Mouse (Mus musculus) kidney, adult 2 months (tissue): ENCODE data around the gene Vps13a. TPM values are rescaled to one million over a fixed set of nuclear protein-coding genes. Genes with fewer than 3 reads are reported as not detected.

Source experiments
- DNase-seq: peaks from one replicate; pipeline ENCODE4 v3.0.0; 2021
- H3K27ac ChIP-seq: fragments of 200-500 bp; 2 replicates; pipeline ENCODE4 v1.5.1; 2012; ENCODE audit warnings: low read depth, low read length, control low read depth, inconsistent platforms; ENCODE audit not compliant: insufficient read depth
- H3K27me3 ChIP-seq: fragments of 200-500 bp; replicated peaks from 2 replicates; pipeline ENCODE4 v1.6.1; 2012; ENCODE audit warnings: mild to moderate bottlenecking, moderate library complexity, low read length, inconsistent platforms; ENCODE audit not compliant: control insufficient read depth, insufficient read depth
- H3K36me3 ChIP-seq: fragments of 200-500 bp; 2 replicates; pipeline ENCODE4 v1.6.1; 2012; ENCODE audit warnings: mild to moderate bottlenecking, moderate library complexity, low read length, inconsistent platforms; ENCODE audit not compliant: control insufficient read depth, insufficient read depth
- H3K4me1 ChIP-seq: fragments of 200-500 bp; 2 replicates; pipeline ENCODE4 v1.6.1; 2011; ENCODE audit warnings: low read length; ENCODE audit not compliant: control insufficient read depth, insufficient read depth
- H3K4me3 ChIP-seq: fragments of 200-500 bp; 2 replicates; pipeline ENCODE4 v1.5.1; 2011; ENCODE audit warnings: mild to moderate bottlenecking, low read depth, low read length, control low read depth; ENCODE audit not compliant: insufficient read depth
- CTCF ChIP-seq: fragments of 200-500 bp; conservative IDR thresholded peaks from 2 replicates; pipeline ENCODE4 v1.5.1; 2011; ENCODE audit warnings: low read depth, mild to moderate bottlenecking, control low read depth, low read length, moderate library complexity, mixed read lengths; ENCODE audit not compliant: insufficient read depth, insufficient read length
- POLR2A ChIP-seq: fragments of 200-500 bp; IDR thresholded peaks from one replicate; pipeline ENCODE4 v1.6.1; 2011; ENCODE audit warnings: low read depth, low read length, control low read depth
- WGBS: fragments of 180-500 bp; shearing (Covaris S2); methylation state at CpG from one replicate; pipeline ENCODE4 v1.1.7; 2018; 5-methylcytosine and 5-hydroxymethylcytosine counted together
- polyA plus RNA-seq: library from polyadenylated mRNA; depleted of rRNA; stranded (reverse); fragments of >200 nt; gene quantifications from 2 replicates; pipeline ENCODE4 v1.2.3, GENCODE M21; 2012

The Vps13a gene
- polyA plus RNA-seq, 1 experiment = 4.2 TPM

GRCm38 (mm10) chr19:16623154-16623553 lies 157.6 kb downstream of the Vps13a start:
- 84% methylated on average over 4 of the region's 4 CpGs for WGBS
- Histone ChIP-seq H3K4me1 (peaks cover 3% of the 10 kb centered on the region; the same call in 1 of the 2 replicates), H3K27ac (no peak overlapping the region), H3K27me3 (no peaks in the 10 kb centered on the region), H3K4me3 (no peak overlapping the region), H3K36me3 (peaks cover 3% of the 10 kb centered on the region)
- TF ChIP-seq CTCF (no peak), POLR2A (no peak)
- DNase-seq = no peak

- Histone ChIP-seq H3K27me3 (no peaks in the 10 kb centered on the region), H3K4me3 (no peak overlapping the region), H3K36me3 (no peaks in the 10 kb centered on the region; the same call in 1 of the 2 replicates), H3K4me1 (no peaks in the 10 kb centered on the region), H3K27ac (no peak overlapping the region)
- no peak for DNase-seq
- TF ChIP-seq POLR2A (no peak), CTCF (no peak)
- 82% methylated on average over 6 of the region's 6 CpGs for WGBS
Observed at GRCm38 (mm10) chr19:16607634-16608033, 173.1 kb downstream of the Vps13a start.

GRCm38 (mm10) chr19:16602026-16602425 lies 178.7 kb downstream of the Vps13a start:
- H3K27ac ChIP-seq = no peak overlapping the region
- DNase-seq = no peak
- 84% methylated on average over 8 of the region's 8 CpGs for WGBS
- TF ChIP-seq POLR2A = no peak
- no peak for TF ChIP-seq CTCF
- H3K4me1 ChIP-seq = no peaks in the 10 kb centered on the region
- no peaks in the 10 kb centered on the region for H3K27me3 ChIP-seq
- H3K4me3 ChIP-seq = no peak overlapping the region
- no peaks in the 10 kb centered on the region for H3K36me3 ChIP-seq

- Histone ChIP-seq H3K27me3 (no peaks in the 10 kb centered on the region), H3K36me3 (no peaks in the 10 kb centered on the region), H3K4me3 (no peak overlapping the region), H3K4me1 (no peaks in the 10 kb centered on the region), H3K27ac (no peak overlapping the region)
- DNase-seq = peak; percentile 81
- 11% methylated on average over 9 of the region's 9 CpGs for WGBS
- TF ChIP-seq POLR2A (no peak), CTCF (peak; percentile 95)
Observed at GRCm38 (mm10) chr19:16599298-16599970, 181.3 kb downstream of the Vps13a start.

- Histone ChIP-seq H3K4me1 (no peaks in the 10 kb centered on the region), H3K36me3 (no peaks in the 10 kb centered on the region), H3K27ac (no peak overlapping the region), H3K27me3 (no peaks in the 10 kb centered on the region), H3K4me3 (no peak overlapping the region)
- WGBS = 43% methylated on average over 11 of the region's 11 CpGs
- DNase-seq = no peak
- TF ChIP-seq CTCF (no peak), POLR2A (no peak)
Observed at GRCm38 (mm10) chr19:16598653-16599297, 182.0 kb downstream of the Vps13a start.

GRCm38 (mm10) chr19:16597216-16597615 lies 183.5 kb downstream of the Vps13a start:
- no peak overlapping the region for H3K27ac ChIP-seq
- no peak for DNase-seq
- H3K4me3 ChIP-seq = no peak overlapping the region
- no peaks in the 10 kb centered on the region for H3K36me3 ChIP-seq
- WGBS = 72% methylated on average over 6 of the region's 6 CpGs
- TF ChIP-seq CTCF = no peak
- TF ChIP-seq POLR2A = no peak
- no peaks in the 10 kb centered on the region for H3K4me1 ChIP-seq
- no peaks in the 10 kb centered on the region for H3K27me3 ChIP-seq

GRCm38 (mm10) chr19:16593975-16594317 lies 186.8 kb downstream of the Vps13a start:
- H3K27ac ChIP-seq = no peak overlapping the region
- no peak for DNase-seq
- TF ChIP-seq CTCF (no peak), POLR2A (no peak)
- H3K36me3 ChIP-seq = no peaks in the 10 kb centered on the region
- H3K27me3 ChIP-seq = no peaks in the 10 kb centered on the region
- H3K4me3 ChIP-seq = no peak overlapping the region
- H3K4me1 ChIP-seq = no peaks in the 10 kb centered on the region
